Mouse (Mus musculus) thymus, adult 2 months (tissue): Measurements from ENCODE around the gene Gsn.

Experiments
- CTCF ChIP-seq: fragments of 200-500 bp; IDR thresholded peaks from 2 replicates; pipeline ENCODE4 v1.5.1; 2012; ENCODE audit warnings: mild to moderate bottlenecking, control low read depth, low read length, moderate library complexity, borderline replicate concordance; ENCODE audit not compliant: control insufficient read depth, poor library complexity, insufficient read depth; ENCODE audit errors: extremely low read depth
- POLR2A ChIP-seq: fragments of 200-500 bp; IDR thresholded peaks from 2 replicates; pipeline ENCODE4 v1.6.1; 2012; ENCODE audit warnings: mild to moderate bottlenecking, low read length, control low read depth, moderate library complexity; ENCODE audit not compliant: control insufficient read depth, poor library complexity, insufficient read depth; ENCODE audit errors: extremely low read depth

- TF ChIP-seq CTCF (no peak), POLR2A (no peak)
These were observed 44.5 kb upstream of the Gsn start for GRCm38 (mm10) chr2:35211681-35212080.
